Mouse (Mus musculus) fibroblast of lung, adult 2 months (primary cell): Measurements from ENCODE around the gene Hnrnpul2.
A peak's percentile ranks its signal among the peaks of the same experiment; 100 is the strongest.
"Not testable (repeated sequence)": the region's sequence is repeated elsewhere in the genome, so short reads cannot be mapped to it uniquely, and the experiment has no call there.

Experiments
- DNase-seq: peaks from one replicate; pipeline ENCODE4 v3.0.0-alpha.2; 2011; ENCODE audit warnings: low read depth

The Hnrnpul2 gene

DNA sequence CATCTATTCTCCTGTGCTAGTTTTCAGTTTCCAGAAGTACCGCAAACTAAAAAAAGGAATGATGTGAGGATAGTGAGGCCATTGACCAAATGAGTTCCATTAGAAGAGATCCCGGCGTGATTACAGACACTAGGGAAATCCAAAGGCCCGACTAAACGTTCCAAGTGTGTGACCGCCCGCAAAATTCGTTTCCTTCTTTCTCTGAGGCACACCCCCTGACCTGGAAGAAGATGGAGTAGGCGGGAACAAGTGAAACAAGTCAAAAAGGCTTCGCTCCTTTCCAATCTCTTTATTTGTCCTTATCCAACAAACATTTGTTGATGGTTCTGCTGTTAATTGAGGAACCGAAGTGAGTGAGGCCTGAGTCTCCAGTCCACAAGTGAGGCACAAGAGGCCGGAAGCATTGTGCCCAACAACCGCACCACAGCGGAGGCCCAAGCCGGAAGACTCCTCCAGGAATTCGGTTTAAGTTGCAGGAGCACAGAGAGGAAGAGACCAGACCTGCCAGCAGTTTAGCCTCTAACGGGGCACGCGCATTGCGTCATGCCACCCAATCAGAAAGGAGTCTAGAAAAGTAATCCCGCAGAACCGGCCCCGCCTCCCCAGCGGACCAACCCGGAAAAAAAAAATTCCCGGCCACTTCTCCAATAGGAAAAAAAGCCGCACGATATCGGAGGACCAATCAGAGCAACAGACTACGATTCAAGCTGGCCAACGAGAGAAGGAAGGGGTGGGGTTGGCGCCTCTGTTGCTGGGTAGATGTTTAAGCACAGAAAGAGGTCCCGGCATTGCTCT lies 812 bp upstream of the Hnrnpul2 start, which contains the start of gene Ttc9c:
Gene Ttc9c, minus strand, starts transcription at position 533 of the 795 bp plus-strand sequence.
- DNase-seq: peak; percentile 97

DNA sequence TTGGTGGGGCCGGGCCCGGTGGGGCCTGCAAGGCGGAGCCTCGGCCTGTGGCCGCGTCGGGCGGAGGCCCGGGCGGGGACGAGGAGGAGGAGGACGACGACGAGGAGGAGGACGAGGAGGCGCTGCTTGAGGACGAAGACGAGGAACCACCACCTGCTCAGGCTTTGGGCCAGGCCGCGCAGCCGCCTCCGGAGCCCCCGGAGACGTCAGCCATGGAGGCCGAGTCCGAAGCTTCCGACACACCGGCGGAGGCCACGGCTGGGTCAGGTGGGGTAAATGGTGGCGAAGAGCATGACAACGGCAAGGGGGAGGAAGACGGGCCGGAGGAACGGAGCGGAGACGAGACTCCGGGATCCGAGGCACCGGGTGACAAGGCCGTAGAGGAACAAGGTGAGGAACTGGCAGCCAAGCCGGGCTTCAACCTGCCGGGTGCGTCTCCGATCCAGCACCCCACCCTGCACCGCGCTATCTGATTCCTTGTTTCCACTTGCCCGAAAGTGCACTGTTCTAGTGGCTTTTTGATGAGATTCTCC lies 680 bp downstream of the Hnrnpul2 start:
- no peak for DNase-seq

DNA sequence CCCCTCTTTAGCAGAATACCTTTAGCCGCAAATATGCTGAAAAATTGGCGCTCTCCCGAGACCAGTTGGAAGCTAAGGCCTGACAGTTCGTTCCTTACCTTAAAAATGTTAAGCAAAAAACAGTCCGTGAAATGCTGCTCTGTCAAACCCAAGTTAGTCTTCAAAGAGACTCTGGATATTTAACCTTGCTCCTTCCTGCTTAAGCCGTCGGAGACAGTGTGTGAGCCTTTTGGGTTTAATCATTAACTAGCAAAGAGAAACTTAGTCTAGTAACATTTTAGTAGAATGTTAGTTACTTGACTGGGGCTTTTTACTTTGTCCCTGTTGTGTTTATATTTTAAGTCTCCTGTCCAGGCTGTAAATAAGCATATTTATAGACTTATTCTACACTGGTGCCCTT lies 1.3 kb downstream of the Hnrnpul2 start:
- no peak for DNase-seq

DNA sequence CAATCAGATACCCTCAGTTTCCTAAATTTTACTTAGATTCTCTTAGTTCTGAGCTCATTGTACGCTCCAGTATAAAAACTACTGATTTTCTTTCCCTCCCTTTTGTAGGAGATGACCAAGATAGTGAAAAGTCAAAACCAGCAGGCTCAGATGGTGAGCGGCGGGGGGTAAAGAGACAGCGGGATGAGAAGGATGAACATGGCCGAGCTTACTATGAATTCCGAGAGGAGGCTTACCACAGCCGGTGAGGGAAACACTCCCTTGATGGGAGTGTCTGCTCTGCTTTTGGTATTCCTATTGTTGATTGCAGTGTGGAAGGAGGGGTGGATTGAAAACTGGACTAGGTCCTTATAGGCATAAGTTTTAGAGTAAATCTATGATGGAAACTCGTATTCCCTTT lies 2.9 kb downstream of the Hnrnpul2 start:
- DNase-seq: no peak

DNA sequence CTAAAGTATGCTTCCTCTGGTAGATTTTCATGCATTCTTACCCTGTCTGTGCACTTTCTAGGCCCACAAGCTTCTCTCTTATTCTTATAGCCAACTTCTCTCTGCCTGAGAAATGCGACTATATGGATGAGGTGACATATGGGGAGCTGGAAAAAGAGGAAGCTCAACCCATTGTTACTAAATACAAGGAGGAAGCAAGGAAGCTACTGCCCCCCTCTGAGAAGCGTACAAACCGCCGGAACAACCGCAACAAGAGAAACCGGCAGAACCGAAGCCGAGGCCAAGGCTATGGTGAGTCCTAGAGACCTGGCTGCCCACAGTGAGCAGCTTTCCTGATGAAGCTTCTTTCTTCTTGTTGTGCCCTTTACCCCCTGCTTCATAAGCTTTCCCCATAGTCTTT lies 9.8 kb downstream of the Hnrnpul2 start, which contains the start of gene AC129217.1:
Gene AC129217.1, plus strand, starts transcription at position 114 of the 400 bp plus-strand sequence.
- no peak for DNase-seq

DNA sequence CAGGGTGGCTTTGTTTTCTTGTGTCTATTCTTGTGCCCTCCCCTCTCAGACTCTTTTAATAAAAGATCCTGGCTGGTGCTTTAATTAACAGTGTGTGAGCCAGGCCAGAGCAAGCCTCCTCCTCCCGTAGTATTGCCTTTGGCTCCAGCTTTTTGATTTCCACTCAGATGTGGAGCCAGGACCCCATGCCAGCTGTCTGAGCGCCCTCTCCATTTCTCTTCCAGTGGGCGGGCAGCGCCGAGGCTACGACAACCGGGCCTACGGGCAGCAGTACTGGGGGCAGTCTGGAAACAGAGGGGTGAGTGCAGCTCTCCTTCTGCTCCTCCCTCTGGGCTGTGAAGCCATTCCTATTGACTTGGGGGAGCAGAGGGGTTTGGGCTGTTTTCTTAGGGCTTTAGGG lies 10.9 kb downstream of the Hnrnpul2 start:
- no peak for DNase-seq

DNA sequence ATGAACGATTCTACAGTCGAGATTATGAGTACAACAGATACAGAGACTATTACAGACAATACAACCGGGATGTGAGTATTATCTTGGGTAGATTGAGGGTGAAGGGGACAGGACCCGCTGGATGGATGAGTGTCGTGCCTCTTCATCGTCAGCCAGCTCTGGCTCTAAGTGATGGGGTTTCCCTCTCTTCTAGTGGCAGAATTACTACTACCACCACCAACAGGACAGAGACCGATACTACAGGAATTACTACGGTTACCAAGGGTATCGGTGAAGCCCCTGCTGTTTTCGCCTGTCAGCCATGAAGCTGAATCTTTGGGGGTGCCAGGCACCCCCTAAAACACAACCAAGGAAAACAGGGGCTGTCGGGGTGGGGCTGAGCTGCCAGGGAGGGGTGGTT lies 11.5 kb downstream of the Hnrnpul2 start:
- DNase-seq: no peak

DNA sequence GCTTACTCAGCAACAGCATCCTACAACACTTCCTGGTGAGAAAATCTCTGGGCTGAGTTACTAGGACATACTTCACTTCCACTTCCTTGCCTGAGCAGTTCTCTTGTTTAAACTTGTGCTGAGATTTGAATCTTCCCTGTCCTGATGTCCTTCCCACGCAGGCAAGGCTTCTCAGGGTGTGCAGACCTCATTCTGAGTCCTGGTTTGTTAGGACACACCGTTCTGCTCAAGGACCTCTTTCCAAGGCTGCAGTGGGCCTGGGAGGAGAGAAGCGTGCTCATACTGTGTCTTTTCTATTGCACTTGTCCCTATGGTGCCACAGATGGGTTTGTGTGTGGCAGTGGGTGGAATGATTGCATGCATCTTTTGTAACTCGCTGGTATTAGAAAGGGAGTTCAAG lies 13.2 kb downstream of the Hnrnpul2 start:
- no peak for DNase-seq

DNA sequence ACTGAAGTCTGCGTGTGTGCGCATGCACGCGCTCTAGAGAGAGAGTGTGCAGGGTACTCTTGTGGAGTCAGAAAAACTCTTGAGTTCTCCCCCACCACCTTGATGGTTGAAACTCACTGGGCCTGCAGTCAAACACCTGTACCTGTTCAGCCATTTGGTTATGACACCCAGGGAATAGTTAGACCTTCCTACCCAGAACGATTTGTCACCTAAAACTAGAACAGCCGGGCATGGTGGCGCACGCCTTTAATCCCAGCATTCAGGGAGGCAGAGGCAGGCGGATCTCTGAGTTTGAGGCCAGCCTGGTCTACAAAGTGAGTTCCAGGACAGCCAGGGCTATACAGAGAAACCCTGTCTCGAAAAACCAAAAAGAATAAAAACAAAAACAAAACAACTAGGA lies 16.5 kb downstream of the Hnrnpul2 start:
- not testable (repeated sequence) for DNase-seq

DNA sequence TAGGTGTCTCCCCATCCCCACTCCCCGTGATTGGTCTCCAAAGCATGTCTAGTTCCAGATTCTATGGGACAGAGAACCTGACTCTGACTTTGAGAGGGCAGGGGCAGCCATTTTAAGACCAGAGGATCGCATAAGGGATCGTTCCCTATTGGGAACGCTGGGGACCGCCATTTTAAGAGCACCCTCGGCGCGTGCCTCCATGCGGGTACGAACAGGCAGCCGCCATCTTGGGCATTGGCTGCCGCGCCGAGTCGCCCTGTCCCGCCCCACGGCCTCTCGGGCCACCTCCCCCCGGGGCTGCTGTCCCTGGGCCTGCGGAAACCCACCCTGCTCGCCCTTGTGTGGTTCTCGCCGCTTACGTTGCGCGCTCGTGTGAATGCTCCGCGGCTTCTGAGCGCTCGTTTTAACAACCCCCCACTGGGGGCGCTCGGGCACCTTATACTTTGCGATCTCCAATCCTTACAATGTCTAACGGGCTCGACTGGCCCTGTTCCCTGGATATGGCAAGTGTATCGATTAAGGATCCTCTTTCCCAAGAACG lies 17.5 kb downstream of the Hnrnpul2 start, which contains the start of gene Bscl2:
Gene Bscl2, plus strand, starts transcription at position 217 of the 541 bp plus-strand sequence.
- peak; percentile 36 for DNase-seq

DNA sequence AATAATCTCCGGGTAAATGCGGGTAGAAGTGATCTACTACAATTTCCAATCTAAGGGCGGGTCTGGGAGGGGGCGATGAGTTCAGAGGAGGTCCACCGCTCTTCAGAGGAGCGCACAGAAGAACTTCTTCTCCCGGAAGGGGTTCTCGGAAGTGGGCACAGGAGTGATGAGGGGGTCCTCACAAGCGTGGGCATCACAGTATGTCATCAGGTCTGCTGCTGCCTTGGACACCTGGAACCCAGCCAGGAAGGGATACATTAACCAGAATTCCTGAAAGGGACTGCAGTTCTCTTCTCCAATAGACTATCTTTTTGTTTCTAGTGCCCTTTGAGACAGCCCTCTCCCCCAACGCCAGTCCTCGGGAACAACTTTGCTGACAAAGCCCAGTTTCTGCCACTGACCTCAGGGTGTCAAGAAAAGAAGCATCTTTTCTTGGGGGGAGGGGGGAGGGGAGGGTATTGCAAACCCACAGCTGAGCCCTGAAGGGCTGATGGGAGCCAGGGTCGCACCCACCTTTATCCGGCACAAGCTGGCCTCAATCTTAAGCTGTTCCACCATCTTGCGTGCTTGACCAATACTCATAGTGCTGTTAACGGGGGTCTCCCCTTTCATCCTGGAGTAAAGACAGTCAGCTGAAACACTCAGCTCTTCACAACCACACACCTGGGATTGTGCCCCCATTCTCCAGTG lies 18.4 kb downstream of the Hnrnpul2 start:
- DNase-seq: no peak

DNA sequence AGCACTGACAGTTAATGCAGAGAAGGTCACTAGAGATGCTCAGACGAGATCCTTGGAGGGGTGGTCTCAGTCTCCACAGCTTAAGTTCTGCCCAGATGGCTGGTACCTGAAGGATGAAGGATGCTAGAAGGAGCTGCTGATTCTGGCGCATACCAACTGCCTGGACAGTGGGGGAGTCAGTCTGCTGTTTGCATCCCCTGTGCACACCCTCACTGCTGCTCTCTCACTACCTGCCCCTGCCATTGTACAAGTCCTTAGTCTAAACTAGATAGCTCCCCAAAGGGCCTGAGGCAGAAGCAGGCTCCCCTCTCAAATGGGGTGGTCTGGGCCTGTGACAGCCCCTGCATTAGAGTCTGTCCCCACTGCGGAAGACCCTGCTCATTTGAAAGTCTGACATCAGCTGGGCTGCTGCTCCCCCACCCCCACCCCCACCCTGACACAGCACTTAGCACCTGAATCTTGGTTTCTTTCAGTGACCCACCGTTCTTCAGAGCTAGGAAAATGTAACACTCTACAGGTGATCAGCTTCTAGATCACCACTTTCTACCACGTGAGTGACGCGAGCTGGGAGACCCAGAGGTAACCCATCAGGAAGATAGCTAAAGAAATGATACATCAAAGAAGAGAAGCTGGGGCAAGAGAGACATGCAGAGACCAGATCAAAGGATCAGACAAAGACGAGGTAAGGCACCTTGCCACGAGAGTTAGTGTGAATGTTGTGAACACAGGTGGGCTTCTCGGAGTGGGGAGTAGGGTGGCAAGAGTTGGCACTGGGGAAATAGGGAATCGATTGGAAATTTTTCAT lies 19.5 kb downstream of the Hnrnpul2 start, which contains the start of gene Gng3:
Gene Gng3, minus strand, starts transcription at position 92 of the 805 bp plus-strand sequence.
- DNase-seq: no peak

DNA sequence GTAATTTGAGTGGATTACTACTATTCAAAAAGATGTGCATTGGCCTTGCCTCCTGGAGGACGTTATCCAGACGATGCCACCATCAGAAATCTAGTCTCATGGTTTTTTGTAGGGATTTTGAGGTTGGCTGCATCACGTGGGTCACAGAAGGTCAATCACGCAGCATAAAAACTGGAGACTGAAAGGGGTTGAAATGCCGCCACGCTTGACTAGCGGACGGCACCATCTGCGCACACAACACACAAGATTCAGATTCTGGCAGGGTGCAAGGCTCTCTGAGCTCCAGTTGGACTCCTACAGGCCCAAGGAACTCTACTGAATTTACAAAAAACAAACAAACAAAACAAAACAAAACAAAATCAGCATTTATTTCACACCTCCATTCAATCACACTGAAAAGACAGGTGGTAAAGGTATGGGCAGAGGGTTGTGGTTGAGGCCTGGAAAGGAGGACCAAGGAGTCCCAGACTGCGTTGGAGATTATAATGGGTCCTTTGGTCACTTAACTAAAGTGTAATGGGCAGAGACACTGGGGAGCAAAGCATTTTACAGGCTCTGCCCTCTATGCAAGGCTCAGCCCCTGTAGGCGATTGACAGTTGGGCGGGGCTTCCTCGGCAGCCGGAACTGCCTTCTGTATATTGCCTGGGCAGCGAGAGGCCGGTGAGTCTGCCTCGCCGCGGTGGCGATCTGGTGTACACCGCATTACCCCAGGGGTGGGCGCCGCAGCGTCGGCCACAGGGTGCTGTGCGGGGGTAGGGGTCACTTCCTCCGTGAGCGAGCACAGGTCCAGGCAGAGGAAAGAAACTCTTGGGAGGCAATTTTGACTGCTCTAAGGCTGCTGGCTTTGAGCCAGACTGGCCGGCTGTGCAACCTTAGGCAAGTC lies 20.3 kb downstream of the Hnrnpul2 start:
- peak; percentile 34 for DNase-seq

DNA sequence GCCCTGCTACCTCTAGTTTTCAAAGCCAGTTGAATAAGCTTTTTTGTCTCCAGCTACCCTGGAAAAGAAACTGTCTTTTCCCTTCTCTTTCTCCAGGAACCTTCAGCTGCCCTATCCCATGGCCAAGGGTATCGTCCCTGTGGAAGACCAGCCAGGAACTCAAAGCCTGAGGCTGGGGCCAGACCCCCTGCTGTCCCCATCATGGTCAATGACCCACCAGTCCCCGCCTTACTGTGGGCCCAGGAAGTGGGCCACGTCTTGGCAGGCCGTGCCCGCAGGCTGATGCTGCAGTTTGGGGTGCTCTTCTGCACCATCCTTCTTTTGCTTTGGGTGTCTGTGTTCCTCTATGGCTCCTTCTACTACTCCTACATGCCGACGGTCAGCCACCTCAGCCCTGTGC lies 21.2 kb downstream of the Hnrnpul2 start:
- DNase-seq: no peak

DNA sequence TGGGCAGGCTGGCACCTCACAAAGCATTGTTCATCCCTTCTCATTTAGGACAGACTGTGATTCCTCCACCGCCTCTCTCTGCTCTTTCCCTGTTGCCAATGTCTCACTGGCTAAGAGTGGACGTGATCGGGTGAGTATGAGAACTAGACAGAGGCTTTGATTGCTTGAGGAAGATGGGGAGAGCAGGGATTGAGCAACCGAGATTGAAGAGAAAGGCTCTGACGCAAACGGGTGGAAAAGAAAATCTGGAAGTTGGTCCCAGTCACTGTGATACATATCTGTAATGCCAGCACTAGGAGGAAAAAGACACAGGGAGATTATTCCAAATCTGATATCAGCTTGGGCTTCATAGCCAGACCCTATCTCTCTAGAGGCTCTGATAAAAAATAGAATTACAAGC lies 23.2 kb downstream of the Hnrnpul2 start:
- no peak for DNase-seq

DNA sequence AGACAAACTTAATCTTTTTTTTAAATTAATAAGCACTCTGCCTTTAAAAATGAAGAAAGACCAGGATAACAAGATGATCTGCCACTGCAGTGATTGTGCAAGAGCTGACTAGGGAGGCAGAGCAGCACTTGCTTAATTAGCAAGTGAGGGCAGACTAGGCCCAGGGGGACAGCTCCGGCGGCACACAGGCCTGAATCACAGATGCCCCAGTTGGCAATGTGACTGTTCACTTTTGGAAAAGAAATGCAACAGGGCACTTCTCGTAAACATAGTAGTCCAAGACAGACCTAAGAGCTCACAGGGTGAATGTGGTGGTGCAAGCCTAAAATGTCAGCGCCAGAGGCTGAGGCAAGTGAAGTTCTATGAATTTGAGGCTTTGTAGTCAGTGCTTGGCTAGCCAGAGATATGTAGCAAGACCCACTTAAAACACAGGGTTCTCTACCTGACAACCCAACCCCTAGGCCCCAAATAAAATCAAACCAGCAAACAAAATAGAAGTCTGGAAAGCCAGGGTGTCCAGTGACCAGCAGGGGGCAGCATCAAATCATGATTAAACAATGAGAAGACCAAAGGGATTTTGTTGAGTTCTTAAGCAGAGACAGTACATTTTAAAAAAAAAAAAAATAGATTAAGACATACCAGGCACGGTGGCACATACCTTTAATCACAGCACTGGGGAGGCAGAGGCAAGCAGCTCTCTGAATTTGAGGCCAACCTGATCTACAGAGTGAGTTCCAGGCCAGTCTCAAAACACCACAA lies 24.7 kb downstream of the Hnrnpul2 start:
- peak; percentile 38 for DNase-seq

DNA sequence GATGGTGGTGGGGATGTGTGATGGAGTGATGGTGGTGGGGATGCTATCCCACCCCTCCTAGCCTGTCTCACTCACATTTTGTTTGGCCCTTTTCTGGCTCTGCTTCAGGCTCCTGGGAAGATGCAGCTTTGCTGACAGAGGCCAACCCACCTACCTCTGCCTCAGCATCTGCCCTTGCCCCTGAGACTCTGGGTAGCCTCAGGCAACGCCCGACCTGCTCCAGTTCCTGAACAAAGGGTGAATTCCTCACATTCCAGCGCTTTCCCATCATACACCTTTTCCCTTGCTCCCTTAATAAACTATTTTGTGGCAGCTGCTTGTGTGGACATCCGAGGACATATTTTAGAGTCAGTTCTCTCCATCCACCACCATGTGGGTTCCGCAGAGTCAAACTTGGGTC lies 28.5 kb downstream of the Hnrnpul2 start:
- no peak for DNase-seq

DNA sequence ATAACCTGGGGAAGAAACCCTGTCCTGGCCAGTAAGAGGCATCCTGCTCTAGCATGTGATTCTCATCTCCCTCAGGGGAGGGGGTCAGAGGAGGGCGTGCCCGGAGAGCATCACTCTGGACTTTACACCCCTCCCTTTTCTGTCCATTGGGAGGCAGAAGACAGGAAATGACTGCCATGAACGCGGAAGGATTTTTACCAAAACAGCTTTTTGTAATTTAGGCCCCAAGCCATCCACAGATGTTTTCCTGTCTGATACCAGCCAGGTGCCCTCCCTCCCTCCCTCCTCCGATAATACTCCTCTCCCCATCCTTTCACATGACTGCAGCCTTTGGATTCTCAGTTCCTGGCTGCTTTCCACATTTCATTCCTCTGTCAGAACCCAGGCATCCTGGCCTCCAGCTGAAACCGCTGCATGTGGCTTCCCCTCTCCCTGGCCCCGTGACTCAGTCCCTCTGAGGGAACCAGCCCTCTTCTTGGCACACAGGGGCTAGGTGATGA lies 30.6 kb downstream of the Hnrnpul2 start, which contains the start of gene Lrrn4cl:
Gene Lrrn4cl, plus strand, starts transcription at position 367 of the 500 bp plus-strand sequence.
- peak; percentile 85 for DNase-seq

DNA sequence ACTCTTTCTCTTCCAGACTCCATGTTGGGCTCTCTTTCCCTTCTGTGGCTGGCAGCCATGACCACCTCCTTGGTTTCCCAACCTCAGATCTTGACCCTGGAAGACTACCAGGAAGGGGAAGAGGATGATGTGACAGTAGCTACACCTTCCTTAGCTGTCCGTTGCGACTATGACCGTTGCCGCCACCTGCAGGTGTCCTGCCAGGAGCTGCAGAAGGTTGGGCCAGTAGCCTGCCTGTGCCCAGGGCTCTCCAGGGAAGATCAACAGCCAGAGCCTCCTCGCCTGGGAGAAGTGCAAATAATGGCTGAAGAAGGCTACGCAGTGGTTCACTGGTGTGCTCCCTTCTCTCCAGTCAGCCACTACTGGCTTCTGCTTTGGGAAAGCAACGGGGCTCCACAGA lies 31.8 kb downstream of the Hnrnpul2 start:
- DNase-seq: no peak
